Mouse (Mus musculus) lung, adult 2 months (tissue): ENCODE results near the gene CK137956.

Source experiments
- CTCF ChIP-seq: fragments of 200-500 bp; IDR thresholded peaks from 2 replicates; pipeline ENCODE4 v1.5.1; 2011; ENCODE audit warnings: mild to moderate bottlenecking, low read length, control low read depth; ENCODE audit not compliant: insufficient read depth
- POLR2A ChIP-seq: fragments of 200-500 bp; IDR thresholded peaks from 2 replicates; pipeline ENCODE4 v1.6.1; 2011; ENCODE audit warnings: low read depth, mild to moderate bottlenecking, control low read depth, low read length, borderline replicate concordance; ENCODE audit errors: extremely low read depth

GRCm38 (mm10) chr4:127907151-127907550, 63.6 kb downstream of the CK137956 start:
- TF ChIP-seq CTCF: no peak
- no peak for TF ChIP-seq POLR2A
